Mouse (Mus musculus) adrenal gland (tissue): ENCODE data around the gene Ermn.

Experiments
- intact Hi-C: fragments of 180-260 bp; cut with DNase I; formaldehyde crosslinking; loops from one replicate; pipeline ENCODE4 v1.15.1; 2025
- long read RNA-seq, 2 experiments: library from polyadenylated mRNA; unstranded; transcript quantifications; one replicate each; pipeline ENCODE4 v2.0.0; 2020; ENCODE audit warnings: borderline replicate concordance in 1 of 2; ENCODE audit not compliant: insufficient replicate concordance in 1 of 2

Ermn gene
- long read RNA-seq, experiment 1, result 0 reads
- long read RNA-seq, experiment 2, result 0 reads

- intact Hi-C loops, result loop anchor here (10.0 kb wide), 1 partner anchor 612 kb away; no protein-coding TSS in a partner anchor
These were observed at the start of gene Ermn for GRCm38 (mm10) chr2:58052821-58053581. Gene Ermn, minus strand, starts transcription at chr2:58052864.

GRCm38 (mm10) chr2:58094818-58095217 is 42.2 kb upstream of the Ermn start:
- intact Hi-C loops, result no loop called here

- intact Hi-C loops, result no loop called here
These were observed 33.8 kb upstream of the Ermn start for GRCm38 (mm10) chr2:58086420-58086819.

GRCm38 (mm10) chr2:58079849-58080248 is 27.2 kb upstream of the Ermn start:
- intact Hi-C loops, result no loop called here

- intact Hi-C loops, result loop anchor here (1.0 to 10.0 kb wide), 3 partner anchors 142 to 609 kb away; partner anchors contain the start of gene Cytip
These were observed 2.7 kb upstream of the Ermn start for GRCm38 (mm10) chr2:58055383-58055782.

GRCm38 (mm10) chr2:58041867-58042266 is 10.8 kb downstream of the Ermn start:
- intact Hi-C loops, result no loop called here

- intact Hi-C loops, result loop anchor here (10.0 kb wide), 1 partner anchor 428 kb away; no protein-coding TSS in a partner anchor
These were observed 15.7 kb downstream of the Ermn start for GRCm38 (mm10) chr2:58036926-58037325.

GRCm38 (mm10) chr2:58035635-58036034 is 17.0 kb downstream of the Ermn start:
- intact Hi-C loops, result loop anchor here (10.0 kb wide), 1 partner anchor 429 kb away; no protein-coding TSS in a partner anchor

GRCm38 (mm10) chr2:58031431-58031830 is 21.2 kb downstream of the Ermn start:
- intact Hi-C loops, result loop anchor here (5.0 to 10.0 kb wide), 2 partner anchors 433 to 636 kb away; no protein-coding TSS in a partner anchor

- intact Hi-C loops, result no loop called here
These were observed 23.3 kb downstream of the Ermn start for GRCm38 (mm10) chr2:58029404-58029803.

GRCm38 (mm10) chr2:58026740-58027139 is 25.9 kb downstream of the Ermn start:
- intact Hi-C loops, result no loop called here

GRCm38 (mm10) chr2:58023556-58023955 is 29.1 kb downstream of the Ermn start:
- intact Hi-C loops, result no loop called here

- intact Hi-C loops, result no loop called here
These were observed 45.6 kb downstream of the Ermn start for GRCm38 (mm10) chr2:58007081-58007480.

GRCm38 (mm10) chr2:58001497-58001896 is 51.2 kb downstream of the Ermn start:
- intact Hi-C loops, result no loop called here

- intact Hi-C loops, result no loop called here
These were observed 54.8 kb downstream of the Ermn start, which contains the start of gene Galnt5 for GRCm38 (mm10) chr2:57997752-57998430. Gene Galnt5, plus strand, starts transcription at chr2:57997884.
